Mouse (Mus musculus) large intestine, adult 2 months (tissue): ENCODE measurements around the gene Lsm11. TPM values are rescaled to one million over a fixed set of nuclear protein-coding genes. Genes with fewer than 3 reads are reported as not detected.
A peak's percentile ranks its signal among the peaks of the same experiment; 100 is the strongest.

Experiments
- DNase-seq: peaks from one replicate; pipeline ENCODE4 v3.0.0-alpha.2; 2012; ENCODE audit warnings: low read depth, low spot score
- whole genome bisulfite sequencing: fragments of 180-500 bp; shearing (Covaris S2); methylation state at CpG from one replicate; pipeline ENCODE4 v1.1.7; 2018; 5-methylcytosine and 5-hydroxymethylcytosine counted together
- polyA plus RNA-seq: library from polyadenylated mRNA; depleted of rRNA; stranded (reverse); fragments of >200 nt; gene quantifications from 2 replicates; pipeline ENCODE4 v1.2.3, GENCODE M21; 2012

Gene Lsm11
- polyA plus RNA-seq, 1 experiment, result 2.5 TPM

DNA sequence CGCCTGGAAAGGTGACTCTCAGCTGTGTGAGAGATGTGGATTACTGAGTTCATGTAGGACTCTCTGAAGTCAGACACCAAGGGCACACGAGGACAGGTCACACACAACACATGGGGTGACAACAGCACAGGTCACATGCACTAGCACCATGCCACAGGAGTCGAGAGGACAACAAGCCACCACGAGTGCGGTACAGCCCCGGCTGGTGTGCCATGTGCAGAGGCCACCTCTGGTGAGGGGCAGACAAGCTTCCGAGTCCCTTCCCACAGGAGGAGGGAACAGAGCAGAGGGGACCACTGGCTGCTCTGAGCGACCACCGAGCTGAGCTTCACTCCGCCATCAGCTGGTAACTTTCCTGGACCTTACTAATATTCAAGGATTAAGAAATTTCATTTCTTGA, 12.0 kb downstream of the Lsm11 start:
- no peak for DNase-seq
- WGBS, result 94% methylated on average over 10 of the region's 10 CpGs

GRCm38 (mm10) chr11:45929541-45929940, 15.2 kb downstream of the Lsm11 start:
- WGBS, result 86% methylated on average over 10 of the region's 10 CpGs
- no peak for DNase-seq

- WGBS, result 64% methylated on average over 5 of the region's 5 CpGs
These were observed 17.3 kb downstream of the Lsm11 start for GRCm38 (mm10) chr11:45927456-45927855.

DNA sequence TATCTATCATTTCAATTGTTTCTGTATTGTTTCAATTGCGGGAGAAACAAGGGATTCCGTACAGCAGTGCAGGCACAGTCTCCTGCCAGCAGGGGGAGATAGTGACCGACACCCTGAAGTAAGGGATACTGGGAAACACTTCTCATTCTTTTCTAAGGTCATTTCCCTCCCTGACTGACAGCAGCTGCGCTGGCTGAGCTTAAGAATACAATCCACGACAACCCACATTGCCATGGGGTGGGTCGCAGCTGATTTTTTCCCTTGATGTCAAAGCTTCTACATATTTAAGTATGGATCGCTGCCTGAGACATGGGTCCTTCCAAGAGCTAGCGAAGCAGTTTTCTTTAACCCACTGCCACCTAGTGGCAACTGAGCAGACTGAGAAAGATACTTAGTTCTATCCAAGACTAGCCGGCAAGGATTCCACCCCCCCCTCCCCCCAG, 18.1 kb downstream of the Lsm11 start:
- DNase-seq, result peak; percentile 58
- WGBS, result under 1% methylated on average over 9 of the region's 9 CpGs

More at GRCm38 (mm10) chr11:45927456-45927855, 17.3 kb downstream of the Lsm11 start:
- DNase-seq, result no peak

- DNase-seq, result no peak
- 78% methylated on average over 6 of the region's 6 CpGs for WGBS
These were observed 19.3 kb downstream of the Lsm11 start for GRCm38 (mm10) chr11:45925436-45925835.

- no peak for DNase-seq
These were observed 23.2 kb downstream of the Lsm11 start for GRCm38 (mm10) chr11:45921480-45921898.

DNA sequence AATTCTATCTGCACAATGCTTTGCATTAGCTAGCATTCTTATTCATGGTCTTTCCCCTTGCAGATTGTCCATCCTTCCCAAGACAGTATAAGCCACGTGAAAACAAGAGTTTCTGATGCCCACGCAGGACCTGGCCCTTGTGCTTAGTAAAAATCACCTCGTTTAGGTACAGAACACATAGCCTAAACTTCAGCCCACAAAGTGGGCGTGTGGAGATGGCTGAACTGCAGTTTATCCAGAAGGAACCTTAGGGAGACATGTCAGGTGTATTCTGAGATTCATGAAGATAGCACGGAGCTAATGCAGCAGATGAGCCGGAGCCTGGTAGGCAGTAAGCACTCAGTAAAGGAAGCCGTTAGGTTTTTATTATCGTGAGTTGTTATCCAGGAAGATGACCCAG, 23.7 kb downstream of the Lsm11 start:
- no peak for DNase-seq
- 37% methylated on average over 8 of the region's 8 CpGs for WGBS

More at GRCm38 (mm10) chr11:45921480-45921898, 23.2 kb downstream of the Lsm11 start:
- 22% methylated on average over 10 of the region's 10 CpGs for WGBS

DNA sequence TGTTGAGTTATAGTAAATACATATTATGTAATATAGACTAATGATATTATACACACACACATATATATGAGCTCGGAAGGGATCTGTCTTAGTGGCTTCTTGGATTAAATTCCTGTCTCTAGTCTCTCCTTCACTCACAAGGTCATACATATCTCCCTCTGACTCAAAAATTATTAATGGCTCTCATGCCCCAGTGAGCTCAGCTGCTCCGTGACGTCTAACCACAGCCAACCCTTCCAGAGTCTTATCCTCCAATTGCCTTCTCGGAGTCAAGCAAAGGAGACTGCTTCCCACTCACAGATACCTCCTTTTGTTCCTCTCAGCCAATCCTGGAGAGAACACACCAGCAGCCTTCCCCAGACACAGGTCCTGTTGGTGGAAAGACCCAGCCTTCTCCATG, 25.9 kb downstream of the Lsm11 start:
- 88% methylated on average over 4 of the region's 4 CpGs for WGBS
- DNase-seq, result no peak

DNA sequence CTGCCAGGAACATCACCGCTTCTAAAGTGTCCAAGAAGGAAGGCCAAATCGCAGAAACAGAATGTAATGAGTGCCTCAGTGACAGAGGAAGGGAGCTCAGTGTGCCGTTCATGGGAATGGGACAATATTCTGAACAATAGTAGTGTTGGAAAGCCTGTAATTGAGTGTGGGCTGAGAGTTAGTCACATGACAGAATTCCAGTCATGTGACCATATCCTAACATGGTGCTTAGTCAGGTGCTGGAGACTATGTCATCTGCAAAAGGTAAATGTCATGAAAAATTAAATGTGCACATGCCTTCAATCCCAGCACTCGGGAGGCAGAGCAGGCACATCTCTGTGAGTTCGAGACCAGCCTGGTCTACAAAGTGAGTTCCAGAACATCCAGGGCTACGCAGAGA, 26.7 kb downstream of the Lsm11 start:
- 89% methylated on average over 6 of the region's 6 CpGs for WGBS
- DNase-seq, result no peak

DNA sequence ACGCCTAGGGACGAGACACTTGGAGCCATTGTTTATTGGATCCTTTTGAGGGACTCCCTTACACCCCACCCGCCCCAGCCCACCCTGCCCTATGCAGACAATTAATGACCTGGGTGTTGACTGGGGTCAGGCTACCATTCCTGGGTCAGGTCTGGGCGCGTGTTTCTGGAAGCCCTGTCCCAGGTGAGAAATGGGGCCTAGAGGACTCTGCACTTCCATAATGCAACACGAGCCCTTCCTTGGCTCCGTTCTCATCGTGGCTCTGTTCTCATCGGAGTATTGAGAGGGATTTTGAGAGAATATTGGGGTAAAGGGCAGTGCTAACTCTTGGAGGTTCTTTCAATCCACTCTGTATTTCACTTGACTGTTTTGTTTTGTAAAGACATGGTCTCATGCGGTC, 28.5 kb downstream of the Lsm11 start:
- no peak for DNase-seq
- 78% methylated on average over 10 of the region's 10 CpGs for WGBS

GRCm38 (mm10) chr11:45910701-45911100, 34.0 kb downstream of the Lsm11 start:
- DNase-seq, result no peak
- WGBS, result 96% methylated on average over 5 of the region's 5 CpGs

DNA sequence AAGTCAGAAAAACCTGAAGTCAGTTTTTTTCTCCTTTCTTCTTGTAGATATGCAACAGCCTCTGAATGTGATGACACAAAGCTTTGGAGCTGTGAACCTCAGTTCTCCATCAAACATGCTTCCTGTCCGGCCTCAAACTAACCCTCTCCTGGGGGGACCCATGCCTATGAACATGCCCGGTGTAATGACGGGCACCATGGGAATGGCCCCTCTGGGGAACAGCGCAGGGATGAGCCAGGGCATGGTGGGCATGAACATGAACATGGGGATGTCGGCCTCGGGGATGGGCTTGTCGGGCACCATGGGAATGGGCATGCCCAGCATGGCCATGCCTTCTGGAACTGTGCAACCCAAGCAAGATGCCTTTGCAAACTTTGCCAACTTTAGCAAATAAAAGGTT, 35.8 kb downstream of the Lsm11 start:
- WGBS, result 97% methylated on average over 7 of the region's 7 CpGs

GRCm38 (mm10) chr11:45908070-45908469, 36.7 kb downstream of the Lsm11 start:
- DNase-seq, result no peak
- 93% methylated on average over 7 of the region's 7 CpGs for WGBS

More for the DNA sequence above, 35.8 kb downstream of the Lsm11 start:
- DNase-seq, result no peak

GRCm38 (mm10) chr11:45907301-45907700, 37.4 kb downstream of the Lsm11 start:
- no peak for DNase-seq
- WGBS, result 70% methylated on average over 5 of the region's 5 CpGs

- DNase-seq, result no peak
- 87% methylated on average over 8 of the region's 8 CpGs for WGBS
These were observed 38.5 kb downstream of the Lsm11 start for GRCm38 (mm10) chr11:45906109-45906786.

DNA sequence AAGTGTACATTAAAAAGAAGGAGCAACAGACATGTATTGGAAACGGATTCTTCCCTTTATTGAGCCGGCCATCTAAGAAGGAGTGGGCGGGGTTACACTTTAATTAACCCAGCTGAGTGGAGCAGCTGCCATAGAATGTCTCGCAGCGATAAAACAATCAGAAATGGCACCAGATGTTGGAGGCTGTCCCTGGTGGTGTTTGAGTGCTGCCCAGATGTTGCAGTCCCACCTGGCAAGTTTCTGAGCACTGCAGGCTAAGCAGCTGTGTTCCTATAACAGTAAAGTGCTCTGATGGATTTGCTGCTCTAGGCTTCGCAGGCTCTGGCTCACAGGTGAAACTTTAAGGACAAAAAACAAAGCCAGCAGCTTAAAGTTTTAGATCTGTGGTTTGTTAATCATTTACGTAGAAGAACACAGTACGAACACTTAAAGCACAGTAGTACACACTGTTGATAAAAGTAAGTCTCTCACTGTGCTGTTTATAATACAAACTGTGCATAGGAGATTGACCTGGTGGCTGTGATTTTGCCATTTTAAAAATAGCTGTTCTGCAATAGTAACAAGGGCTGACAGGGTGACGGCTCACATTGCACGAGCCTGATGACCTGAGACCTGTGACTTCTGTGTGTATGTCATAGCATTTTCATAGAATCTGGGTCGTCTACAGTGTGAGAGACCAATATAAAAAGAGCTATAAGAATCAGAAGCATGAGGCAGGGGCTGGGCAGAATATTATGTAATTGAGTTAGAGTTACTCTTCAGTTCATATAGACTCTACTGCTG, 44.3 kb downstream of the Lsm11 start:
- WGBS, result 34% methylated on average over 11 of the region's 11 CpGs
- no peak for DNase-seq

GRCm38 (mm10) chr11:45897392-45897791, 47.3 kb downstream of the Lsm11 start:
- no peak for DNase-seq
- 90% methylated on average over 2 of the region's 2 CpGs for WGBS

- no peak for DNase-seq
- 81% methylated on average over 5 of the region's 5 CpGs for WGBS
These were observed 51.8 kb downstream of the Lsm11 start for GRCm38 (mm10) chr11:45892861-45893360.

- no peak for DNase-seq
- 87% methylated on average over 20 of the region's 20 CpGs for WGBS
These were observed 54.3 kb downstream of the Lsm11 start for GRCm38 (mm10) chr11:45890423-45890822.

- WGBS, result 73% methylated on average over 3 of the region's 3 CpGs
- DNase-seq, result no peak
These were observed 54.8 kb downstream of the Lsm11 start for GRCm38 (mm10) chr11:45889981-45890380.
